In the genomic region with DNA sequence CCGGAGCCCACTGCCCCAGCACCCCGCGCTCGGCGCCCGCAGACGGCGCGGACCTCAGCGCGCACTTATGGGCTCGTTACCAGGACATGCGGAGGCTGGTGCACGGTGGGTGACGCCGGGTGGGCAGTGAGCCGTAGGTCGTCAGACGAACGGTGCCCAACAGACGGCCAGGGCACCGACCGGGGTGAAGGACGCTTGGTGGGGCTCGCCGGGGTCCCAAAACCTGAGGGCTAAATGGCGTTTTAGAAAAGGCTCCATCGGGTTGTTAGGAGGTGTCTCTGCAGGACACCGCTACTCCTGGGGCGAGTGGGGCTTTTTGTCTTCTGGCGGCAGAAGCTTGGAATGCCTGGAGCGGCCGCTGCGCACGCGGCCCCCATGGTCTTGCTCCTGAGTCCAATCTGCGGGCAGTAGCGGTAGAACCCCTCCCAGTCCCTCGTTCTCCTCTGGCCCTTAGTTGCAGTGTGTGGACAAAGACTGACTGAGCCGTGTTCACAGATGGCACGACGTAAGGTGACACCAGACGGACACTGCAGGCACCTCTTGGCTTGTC, we compare ENCODE assay signal across 8 mouse cellular contexts. TPM values are rescaled to one million over a fixed set of nuclear protein-coding genes. Genes with fewer than 3 reads are reported as not detected.
A peak's percentile ranks its signal among the peaks of the same experiment; 100 is the strongest.
DNase-seq lines count a peak whose midpoint lies in the region; ATAC-seq lines count a peak whose summit lies in the region.

No protein-coding gene starts in this region.

- peak overlapping the region; percentile 84; the same call in 1 of the 2 replicates for H3K27ac ChIP-seq in forebrain, embryonic 11.5 days (ENCODE audit: low read depth, low read length)
- H3K27ac ChIP-seq in kidney, embryonic 15.5 days: peak overlapping the region; percentile 89
- H3K27ac ChIP-seq in midbrain, embryonic 15.5 days: peak overlapping the region; percentile 90

- no peaks in the 10 kb centered on the region for H3K27me3 ChIP-seq in forebrain, embryonic 11.5 days (ENCODE audit: control insufficient read depth, insufficient read depth, low read length)
- H3K27me3 ChIP-seq in kidney, embryonic 15.5 days: no peaks in the 10 kb centered on the region
- no peaks in the 10 kb centered on the region for H3K27me3 ChIP-seq in midbrain, embryonic 15.5 days (replicated peaks)

- DNase-seq in cerebellum, adult 9-11 months: peak; percentile 30
- no peak for DNase-seq in cerebellum, adult 8-10 months
- DNase-seq in CD4-positive helper T cell, adult 2 months (ENCODE audit: low read depth, low spot score): peak; percentile 18
- peak; percentile 74 for DNase-seq in forebrain, embryonic 11.5 days (ENCODE audit: low spot score)
- DNase-seq in layer of hippocampus, postnatal 10 days (ENCODE audit: low spot score in 2 of 2): no peak
- DNase-seq in adrenal gland, adult 8-10 months: no peak

- peak overlapping the region; percentile 90 for H3K4me2 ChIP-seq in forebrain, embryonic 11.5 days (ENCODE audit: low read depth, low read length, severe bottlenecking)
- H3K4me2 ChIP-seq in kidney, embryonic 15.5 days: peak overlapping the region; percentile 83
- H3K4me2 ChIP-seq in midbrain, embryonic 15.5 days: peak overlapping the region; percentile 61

- H3K4me3 ChIP-seq in forebrain, embryonic 11.5 days (ENCODE audit: low read depth, low read length): peak overlapping the region; percentile 93
- peak overlapping the region; percentile 82 for H3K4me3 ChIP-seq in kidney, embryonic 15.5 days (replicated peaks)
- peak overlapping the region; percentile 80 for H3K4me3 ChIP-seq in midbrain, embryonic 15.5 days

- H3K36me3 ChIP-seq in forebrain, embryonic 11.5 days (ENCODE audit: control insufficient read depth, insufficient read depth, low read length): peaks cover 14% of the 10 kb centered on the region
- H3K36me3 ChIP-seq in kidney, embryonic 15.5 days: peaks cover 23% of the 10 kb centered on the region
- H3K36me3 ChIP-seq in midbrain, embryonic 15.5 days (replicated peaks): no peaks in the 10 kb centered on the region; the same call in 1 of the 2 replicates

- WGBS in forebrain, embryonic 11.5 days: under 1% methylated on average over 43 of the region's 43 CpGs
- WGBS in kidney, embryonic 15.5 days: under 1% methylated on average over 43 of the region's 43 CpGs
- under 1% methylated on average over 43 of the region's 43 CpGs for WGBS in midbrain, embryonic 15.5 days

- peak overlapping the region; percentile 90 for H3K9ac ChIP-seq in forebrain, embryonic 11.5 days (ENCODE audit: low read length)
- H3K9ac ChIP-seq in kidney, embryonic 15.5 days: peak overlapping the region; percentile 78
- peak overlapping the region; percentile 64 for H3K9ac ChIP-seq in midbrain, embryonic 15.5 days

- H3K4me1 ChIP-seq in forebrain, embryonic 11.5 days (replicated peaks; ENCODE audit: control insufficient read depth, insufficient read depth, low read length): peaks cover 24% of the 10 kb centered on the region
- peaks cover 52% of the 10 kb centered on the region for H3K4me1 ChIP-seq in kidney, embryonic 15.5 days
- peaks cover 60% of the 10 kb centered on the region for H3K4me1 ChIP-seq in midbrain, embryonic 15.5 days

- 0 out of 2 replicates have a peak, but pooled peaks have one; percentile 8 for ATAC-seq in forebrain, embryonic 11.5 days (replicated peaks; ENCODE audit: low FRiP score)
- peak; percentile 6 for ATAC-seq in kidney, embryonic 15.5 days (replicated peaks; ENCODE audit: low FRiP score)
- peak; percentile 12; the same call in 1 of the 2 replicates for ATAC-seq in midbrain, embryonic 15.5 days (replicated peaks)

- no peaks in the 10 kb centered on the region for H3K9me3 ChIP-seq in forebrain, embryonic 11.5 days (ENCODE audit: control insufficient read depth, low read length)
- no peaks in the 10 kb centered on the region for H3K9me3 ChIP-seq in kidney, embryonic 15.5 days (replicated peaks)
- H3K9me3 ChIP-seq in midbrain, embryonic 15.5 days: no peaks in the 10 kb centered on the region

RNA-seq across cellular contexts. Expression of a gene that starts 0.5 kb away (rescaled TPM):
- 565 and 637 TPM in 2 replicates for polyA plus RNA-seq in forebrain, embryonic 11.5 days (2014; fragmentation: Nextera tagmentation; extraction: Ambion mirVana)
- polyA plus RNA-seq in kidney, embryonic 15.5 days (2015; fragmentation: Nextera tagmentation; extraction: Ambion mirVana): 373 and 384 TPM in 2 replicates
- 247 and 295 TPM in 2 replicates for polyA plus RNA-seq in midbrain, embryonic 15.5 days (2015; fragmentation: Nextera tagmentation; extraction: Ambion mirVana)
- total RNA-seq in layer of hippocampus, postnatal 10 days (2021): 10 to 100 TPM; 18.0 to 22.5 TPM
- 10 to 100 TPM; 25.6 to 41.4 (median 36.6) TPM for total RNA-seq in adrenal gland, adult 8-10 months (2022)

RNA-seq across cellular contexts. Expression of a gene that starts 2.6 kb away (rescaled TPM):
- 50.9 and 52.7 TPM in 2 replicates for polyA plus RNA-seq in forebrain, embryonic 11.5 days (2014; fragmentation: Nextera tagmentation; extraction: Ambion mirVana)
- polyA plus RNA-seq in kidney, embryonic 15.5 days (2015; fragmentation: Nextera tagmentation; extraction: Ambion mirVana): 98.1 and 112 TPM in 2 replicates
- 51.1 and 51.3 TPM in 2 replicates for polyA plus RNA-seq in midbrain, embryonic 15.5 days (2015; fragmentation: Nextera tagmentation; extraction: Ambion mirVana)
- 10 to 100 TPM; 32.5 to 33.5 TPM for total RNA-seq in layer of hippocampus, postnatal 10 days (2021)
- 100 to 1,000 TPM in 1 of 4 experiments, 10 to 100 TPM in 3; 67.6 to 109 (median 75.0) TPM for total RNA-seq in adrenal gland, adult 8-10 months (2022)

RNA-seq across cellular contexts. Expression of a gene that starts 37.1 kb away (rescaled TPM):
- 21.8 and 27.1 TPM in 2 replicates for polyA plus RNA-seq in forebrain, embryonic 11.5 days (2014; fragmentation: Nextera tagmentation; extraction: Ambion mirVana)
- 32.6 and 40.6 TPM in 2 replicates for polyA plus RNA-seq in kidney, embryonic 15.5 days (2015; fragmentation: Nextera tagmentation; extraction: Ambion mirVana)
- 22.8 TPM in 2 replicates for polyA plus RNA-seq in midbrain, embryonic 15.5 days (2015; fragmentation: Nextera tagmentation; extraction: Ambion mirVana)
- total RNA-seq in layer of hippocampus, postnatal 10 days (2021): 10 to 100 TPM; 26.9 to 40.4 TPM
- total RNA-seq in adrenal gland, adult 8-10 months (2022): 100 to 1,000 TPM in 2 of 4 experiments, 10 to 100 TPM in 2; 75.8 to 142 (median 116) TPM

Comparison
In these comparisons a context has a peak if more than half of its experiments do, and no peak if none do; other contexts are left out.
1. DNase-seq: peak in cerebellum, adult 9-11 months (single experiment), CD4-positive helper T cell, adult 2 months (single experiment) and forebrain, embryonic 11.5 days (single experiment); none in cerebellum, adult 8-10 months (single experiment), layer of hippocampus, postnatal 10 days (0 of 2) and adrenal gland, adult 8-10 months (single experiment).
2. Peak in every context shown above with its lines, with median percentiles within 50 percentile points of each other: ATAC-seq, H3K27ac ChIP-seq, H3K4me2 ChIP-seq, H3K4me3 ChIP-seq and H3K9ac ChIP-seq.